Mouse (Mus musculus) E14TG2a.4 (cell line): ENCODE results near the gene Dpagt1.
"Not testable (repeated sequence)": the region's sequence is repeated elsewhere in the genome, so short reads cannot be mapped to it uniquely, and the experiment has no call there.

Source experiments
- H3K27me3 ChIP-seq: 2 replicates; pipeline ENCODE4 v1.6.1; 2014; ENCODE audit warnings: low read length, control low read depth; ENCODE audit not compliant: insufficient read depth
- H3K36me3 ChIP-seq: 2 replicates; pipeline ENCODE4 v1.6.1; 2014; ENCODE audit warnings: low read length, control low read depth; ENCODE audit not compliant: insufficient read depth
- H3K4me1 ChIP-seq: replicated peaks from 2 replicates; pipeline ENCODE4 v1.6.1; 2014; ENCODE audit warnings: low read depth, low read length, control low read depth
- H3K4me3 ChIP-seq: replicated peaks from 2 replicates; pipeline ENCODE4 v1.5.1; 2014; ENCODE audit warnings: mild to moderate bottlenecking, low read length
- H3K9me3 ChIP-seq: 2 replicates; pipeline ENCODE4 v1.6.1; 2014; ENCODE audit warnings: low read length, control low read depth
- CTCF ChIP-seq: conservative IDR thresholded peaks from 2 replicates; pipeline ENCODE4 v1.5.1; 2014; ENCODE audit warnings: low read length
- NANOG ChIP-seq: IDR thresholded peaks from 2 replicates; pipeline ENCODE4 v1.6.1; 2014; ENCODE audit warnings: borderline replicate concordance, low read length, mixed read lengths
- POU5F1 ChIP-seq: IDR thresholded peaks from 2 replicates; pipeline ENCODE4 v1.6.1; 2014; ENCODE audit warnings: low read length, borderline replicate concordance

The Dpagt1 gene

DNA sequence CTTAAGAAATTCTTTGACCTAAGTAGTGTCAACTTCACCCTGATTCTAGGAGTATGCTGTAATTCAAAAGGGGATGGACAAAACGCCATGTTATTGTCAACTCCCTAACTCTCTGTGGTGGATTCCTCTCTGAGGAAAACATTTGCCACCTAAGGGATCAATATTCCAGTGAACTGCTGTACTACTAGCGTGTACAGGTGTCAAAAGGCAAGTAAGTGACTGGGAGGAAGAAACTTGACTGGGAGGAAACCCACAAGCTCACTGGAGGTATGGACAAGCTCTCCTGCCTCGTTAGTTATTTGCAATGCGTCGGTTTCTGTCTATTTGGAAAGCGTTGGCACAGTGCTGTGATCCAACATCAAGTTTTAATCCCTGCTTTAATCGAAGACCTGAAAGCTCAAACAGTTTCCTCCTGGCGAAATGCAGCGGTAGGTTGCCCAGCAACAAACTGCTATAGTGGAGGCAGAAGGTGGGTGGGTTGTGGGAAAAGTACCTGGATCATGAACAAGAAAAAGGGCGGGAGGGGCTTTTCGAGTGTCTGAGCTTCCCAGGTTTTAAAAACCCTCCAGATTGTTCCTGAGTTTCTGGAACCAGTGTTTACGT lies at the start of gene Dpagt1:
Dpagt1 (plus strand) TSS at position 252 of the 603 bp plus-strand sequence.
- Histone ChIP-seq H3K36me3 (peaks cover 29% of the 10 kb centered on the region), H3K4me3 (peak within 1 kb of the TSS; percentile 85), H3K27me3 (no peaks in the 10 kb centered on the region), H3K4me1 (peaks cover 41% of the 10 kb centered on the region), H3K9me3 (no peaks in the 10 kb centered on the region)
- TF ChIP-seq CTCF (no peak), NANOG (no peak), POU5F1 (no peak)

DNA sequence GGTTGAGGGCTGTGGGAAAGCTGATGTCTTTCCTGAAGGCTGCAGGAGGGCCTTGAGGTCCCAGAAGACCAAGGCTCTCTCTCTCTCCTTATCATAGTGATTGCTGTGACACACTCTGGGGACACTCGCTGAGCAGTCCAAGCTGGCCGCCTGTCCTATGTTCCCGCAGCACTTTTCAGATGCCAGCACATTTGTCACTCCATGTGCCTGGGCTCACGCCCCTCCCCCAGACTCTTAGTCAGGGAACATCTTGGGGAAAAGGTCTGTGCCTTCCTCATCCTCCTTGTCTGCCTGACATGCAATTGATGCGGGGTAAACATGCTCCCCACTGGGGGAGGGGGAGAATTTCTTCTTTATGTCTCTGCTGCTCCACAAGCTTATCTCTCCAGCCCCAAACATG lies 42.6 kb upstream of the Dpagt1 start:
- Histone ChIP-seq H3K27me3 (peaks cover 45% of the 10 kb centered on the region), H3K36me3 (no peaks in the 10 kb centered on the region), H3K4me3 (no peak overlapping the region), H3K4me1 (peaks cover 33% of the 10 kb centered on the region), H3K9me3 (no peaks in the 10 kb centered on the region)
- TF ChIP-seq CTCF = no peak
- no peak for TF ChIP-seq NANOG
- no peak for TF ChIP-seq POU5F1

DNA sequence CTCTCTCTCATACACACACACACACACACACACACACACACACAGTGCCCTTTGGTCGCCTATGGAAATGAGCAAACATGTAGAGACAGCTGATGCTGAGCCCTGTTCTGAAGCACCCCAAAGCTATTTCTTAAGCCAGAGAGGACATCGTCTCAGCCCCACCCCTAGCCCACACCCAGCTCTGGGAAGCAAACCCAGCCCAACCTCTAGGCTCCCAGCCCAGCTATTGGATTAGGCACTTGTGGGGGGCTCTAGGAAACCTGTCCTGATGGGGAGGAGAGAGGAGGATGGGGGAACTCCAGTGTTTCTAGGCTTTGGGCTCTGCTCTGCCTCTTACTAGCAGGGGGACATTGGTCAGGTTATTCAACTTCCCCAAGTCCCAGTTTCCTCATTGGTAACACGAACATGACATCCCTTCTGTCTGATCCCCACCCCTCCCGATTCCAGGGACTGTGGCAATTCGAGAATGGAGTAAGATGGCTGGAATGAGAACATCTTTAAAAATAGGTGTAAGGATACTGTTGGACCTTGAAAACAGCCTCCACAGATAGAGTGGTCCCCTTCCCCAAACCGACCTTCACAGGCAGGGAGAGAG lies 39.5 kb upstream of the Dpagt1 start:
- Histone ChIP-seq H3K4me1 (peaks cover 31% of the 10 kb centered on the region), H3K36me3 (peaks cover 8% of the 10 kb centered on the region), H3K9me3 (no peaks in the 10 kb centered on the region), H3K27me3 (peaks cover 55% of the 10 kb centered on the region), H3K4me3 (no peak overlapping the region)
- no peak for TF ChIP-seq POU5F1
- no peak for TF ChIP-seq CTCF
- no peak for TF ChIP-seq NANOG

DNA sequence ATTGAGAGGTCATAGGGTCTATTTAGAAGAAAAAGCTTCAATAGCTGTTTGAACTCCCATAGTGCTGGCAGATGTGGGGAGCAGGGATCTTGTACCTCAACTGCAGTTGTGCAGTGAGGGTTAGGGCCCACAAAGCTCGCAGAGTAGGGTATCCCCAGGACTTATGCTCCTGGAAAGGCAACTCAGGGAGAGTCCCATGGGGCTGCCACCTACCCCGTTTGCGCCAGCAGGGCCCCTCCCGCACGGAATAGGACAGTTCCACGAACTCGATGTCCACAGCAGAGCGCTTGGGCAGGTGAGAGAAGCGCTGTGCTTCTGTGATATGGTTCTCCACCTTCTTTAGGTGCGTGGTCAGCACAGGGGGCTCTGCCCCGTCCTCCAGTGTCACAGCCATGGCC lies 38.8 kb upstream of the Dpagt1 start:
- Histone ChIP-seq H3K27me3 (peaks cover 49% of the 10 kb centered on the region), H3K4me1 (peaks cover 27% of the 10 kb centered on the region), H3K9me3 (no peaks in the 10 kb centered on the region), H3K4me3 (peak overlapping the region; percentile 78), H3K36me3 (peaks cover 14% of the 10 kb centered on the region)
- no peak for TF ChIP-seq NANOG
- TF ChIP-seq POU5F1 = no peak
- no peak for TF ChIP-seq CTCF

DNA sequence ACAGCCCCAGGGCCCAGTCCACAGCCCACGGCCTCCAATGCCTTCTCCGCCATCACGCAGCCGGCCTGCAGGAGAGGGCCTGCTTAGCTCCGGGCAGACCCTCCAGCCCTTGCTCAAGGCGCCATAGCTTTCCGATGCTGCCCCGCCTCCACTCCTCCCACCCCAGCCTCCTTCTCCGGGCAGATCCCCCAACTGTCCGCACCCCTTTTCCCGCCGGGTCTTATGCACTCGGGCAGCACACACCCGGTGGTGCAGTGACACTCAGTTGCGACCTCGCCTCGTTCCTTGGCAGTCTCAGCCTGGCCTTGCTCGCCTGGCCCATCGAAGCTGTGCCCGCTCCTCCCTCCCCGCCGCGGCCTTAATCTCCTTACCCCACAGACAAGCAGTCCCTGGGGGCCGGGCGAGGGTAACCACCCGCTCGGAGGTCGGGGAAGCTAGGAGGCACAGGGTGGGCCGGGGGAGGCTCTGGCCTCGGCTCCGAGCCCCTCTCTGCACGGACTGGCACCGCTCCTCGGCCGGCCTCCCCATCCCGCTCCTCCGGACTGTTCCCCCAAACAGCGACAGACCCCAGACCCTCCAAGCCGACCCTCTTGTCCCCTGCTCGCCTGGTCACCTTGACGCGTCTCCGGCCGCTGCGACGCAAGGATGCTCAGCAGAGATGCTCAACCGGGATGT lies 38.3 kb upstream of the Dpagt1 start:
- TF ChIP-seq CTCF = no peak
- TF ChIP-seq NANOG = no peak
- no peak for TF ChIP-seq POU5F1

DNA sequence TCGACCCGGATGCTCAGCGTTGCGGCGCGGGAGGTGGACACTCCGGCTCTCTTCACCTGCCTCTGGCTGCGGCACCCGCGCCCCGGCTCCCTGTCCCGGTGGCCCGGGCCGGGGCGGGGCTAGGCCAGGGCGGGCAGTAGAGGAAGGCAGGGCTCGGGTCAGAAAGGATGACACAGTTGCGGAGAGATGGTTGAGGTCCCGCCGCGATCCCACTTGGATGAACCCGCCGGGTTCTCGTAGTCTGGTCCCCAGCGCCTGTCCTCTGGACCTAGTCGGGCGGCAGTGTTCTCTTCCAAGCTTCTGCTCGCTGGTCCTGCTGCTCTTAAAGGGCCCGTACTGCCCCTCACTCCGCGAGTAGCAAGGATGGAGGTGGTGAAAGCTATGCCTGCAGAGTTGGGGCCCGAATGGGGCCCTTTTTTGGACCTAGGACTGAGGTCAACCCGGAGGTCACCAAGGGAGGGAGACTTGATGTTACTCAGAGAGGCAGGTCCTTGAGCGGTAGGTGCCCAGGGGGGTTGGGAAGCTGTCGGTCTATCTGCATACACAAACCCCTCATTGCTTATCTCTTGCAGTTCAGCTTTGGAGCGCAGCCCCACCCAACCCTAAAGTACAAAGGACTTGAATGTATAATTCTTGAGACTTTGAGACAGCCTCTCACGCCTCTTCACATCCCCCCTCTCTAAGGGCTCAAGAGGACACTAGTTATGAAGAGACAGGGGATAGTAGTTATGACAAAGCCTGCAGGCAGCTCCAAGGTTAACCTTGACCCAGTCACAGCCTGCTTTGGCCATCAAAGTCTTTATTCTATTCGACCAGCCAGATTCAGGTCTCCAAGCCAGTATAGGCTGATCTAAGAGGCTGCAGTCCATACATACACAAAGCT lies 37.5 kb upstream of the Dpagt1 start, which contains the start of gene Abcg4:
Abcg4 (minus strand) TSS at position 540 of the 883 bp plus-strand sequence.
- Histone ChIP-seq H3K4me1 (peaks cover 27% of the 10 kb centered on the region), H3K4me3 (peak within 1 kb of the TSS; percentile 78), H3K36me3 (peaks cover 27% of the 10 kb centered on the region), H3K9me3 (no peaks in the 10 kb centered on the region), H3K27me3 (peaks cover 49% of the 10 kb centered on the region)
- no peak for TF ChIP-seq NANOG
- no peak for TF ChIP-seq CTCF
- TF ChIP-seq POU5F1 = no peak

More for the DNA sequence above, 38.3 kb upstream of the Dpagt1 start:
- Histone ChIP-seq H3K9me3 (no peaks in the 10 kb centered on the region), H3K36me3 (peaks cover 19% of the 10 kb centered on the region), H3K27me3 (peaks cover 49% of the 10 kb centered on the region), H3K4me3 (peak overlapping the region; percentile 78), H3K4me1 (peaks cover 27% of the 10 kb centered on the region)

DNA sequence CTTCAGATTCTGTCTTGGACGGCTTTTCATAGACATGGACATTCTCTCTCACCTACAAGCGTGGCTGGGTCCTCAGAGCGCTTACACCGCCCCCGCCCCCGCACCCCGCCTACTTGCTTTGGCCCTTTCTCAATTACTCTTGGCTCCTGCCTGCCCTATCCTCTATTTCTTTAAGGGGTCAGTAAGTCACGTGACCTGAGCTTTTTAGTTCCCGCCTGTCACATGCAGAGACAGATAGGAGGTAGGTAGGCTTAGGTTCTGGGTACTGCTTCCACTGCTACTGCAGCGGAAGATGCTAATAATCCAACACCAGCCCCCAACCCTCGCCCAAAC lies 36.9 kb upstream of the Dpagt1 start:
- Histone ChIP-seq H3K9me3 (no peaks in the 10 kb centered on the region), H3K4me3 (no peak overlapping the region), H3K4me1 (peaks cover 27% of the 10 kb centered on the region), H3K27me3 (peaks cover 45% of the 10 kb centered on the region), H3K36me3 (peaks cover 33% of the 10 kb centered on the region)
- TF ChIP-seq CTCF = no peak
- no peak for TF ChIP-seq POU5F1
- TF ChIP-seq NANOG = no peak

DNA sequence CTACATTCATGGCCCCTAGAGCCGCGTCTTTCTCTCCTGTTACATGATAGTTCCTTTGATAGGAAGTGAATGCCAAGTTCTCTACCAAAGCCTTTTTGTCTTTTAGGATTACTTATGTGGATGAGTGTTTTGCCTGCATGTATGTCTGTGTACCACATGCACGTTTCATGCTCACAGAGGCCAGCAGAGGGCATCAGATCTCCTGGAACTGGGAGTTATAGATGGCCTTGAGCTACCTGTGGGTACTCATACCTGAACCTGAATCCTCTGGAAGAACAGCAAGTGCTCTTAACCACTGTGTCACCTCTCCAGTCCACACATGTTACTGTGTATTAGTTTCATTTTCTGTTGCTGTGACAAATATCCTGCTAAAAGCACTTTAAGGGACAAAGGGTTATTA lies 33.3 kb upstream of the Dpagt1 start:
- Histone ChIP-seq H3K27me3 (peaks cover 18% of the 10 kb centered on the region), H3K36me3 (peaks cover 67% of the 10 kb centered on the region), H3K4me1 (peaks cover 16% of the 10 kb centered on the region), H3K4me3 (no peak overlapping the region), H3K9me3 (no peaks in the 10 kb centered on the region)
- TF ChIP-seq CTCF (peak; percentile 35; the same call in 1 of the 2 replicates), POU5F1 (no peak)

DNA sequence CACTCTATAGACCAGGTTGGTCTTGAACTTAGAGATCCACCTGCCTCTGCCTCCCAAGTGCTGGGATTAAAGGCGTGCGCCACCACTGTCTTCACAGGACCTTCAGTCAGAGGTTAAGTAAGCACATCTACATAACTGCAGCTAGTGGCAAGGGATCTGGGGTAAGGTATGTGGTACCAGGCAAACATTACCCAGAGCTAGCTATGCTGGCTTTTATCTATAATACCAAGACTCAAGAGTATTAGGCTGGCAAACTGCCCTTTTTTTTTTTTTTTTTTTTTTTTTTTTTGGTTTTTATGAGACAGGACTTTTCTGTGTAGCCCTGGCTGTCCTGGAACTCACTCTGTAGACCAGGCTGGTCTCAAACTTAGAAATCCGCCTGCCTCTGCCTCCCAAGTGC lies 25.8 kb upstream of the Dpagt1 start:
- peaks cover 33% of the 10 kb centered on the region for H3K4me1 ChIP-seq
- H3K9me3 ChIP-seq, H3K4me3 ChIP-seq, H3K27me3 ChIP-seq: not testable (repeated sequence)
- peaks cover 86% of the 10 kb centered on the region for H3K36me3 ChIP-seq
